Mouse (Mus musculus) C2C12 (cell line): ENCODE results near the gene Gm10309. TPM values are rescaled to one million over a fixed set of nuclear protein-coding genes. Genes with fewer than 3 reads are reported as not detected.

Source experiments
- H3K27me3 ChIP-seq: one replicate; pipeline ENCODE4 v1.6.1; 2011; ENCODE audit not compliant: control insufficient read depth, insufficient read depth, insufficient read length
- H3K36me3 ChIP-seq: one replicate; pipeline ENCODE4 v1.6.1; 2011; ENCODE audit not compliant: control insufficient read depth, insufficient read depth
- H3K4me3 ChIP-seq: one replicate; pipeline ENCODE4 v1.5.1; 2011; ENCODE audit warnings: mild to moderate bottlenecking, control low read depth; ENCODE audit not compliant: poor library complexity, insufficient read depth, severe bottlenecking
- H3K79me2 ChIP-seq: one replicate; pipeline ENCODE4 v1.6.1; 2011; ENCODE audit not compliant: control insufficient read depth, insufficient read depth
- H3K79me3 ChIP-seq: one replicate; pipeline ENCODE4 v1.6.1; 2011; ENCODE audit warnings: low read depth, control low read depth
- H3ac ChIP-seq: one replicate; pipeline ENCODE3; 2011; ENCODE audit warnings: low read depth; ENCODE audit not compliant: control insufficient read depth, insufficient read length
- CEBPB ChIP-seq: IDR thresholded peaks from one replicate; pipeline ENCODE4 v1.6.1; 2011; ENCODE audit warnings: low read depth, mild to moderate bottlenecking, control low read depth, moderate library complexity
- CTCF ChIP-seq: IDR thresholded peaks from one replicate; pipeline ENCODE4 v1.5.1; 2011; ENCODE audit not compliant: control insufficient read depth, insufficient read depth, insufficient read length
- FOSL1 ChIP-seq: IDR thresholded peaks from one replicate; pipeline ENCODE4 v1.8.0; 2011; ENCODE audit warnings: mild to moderate bottlenecking, low read length; ENCODE audit not compliant: poor library complexity, insufficient read depth, severe bottlenecking
- MAX ChIP-seq: IDR thresholded peaks from one replicate; pipeline ENCODE4 v1.6.1; 2011; ENCODE audit warnings: mild to moderate bottlenecking, control low read depth
- MYOD1 ChIP-seq: IDR thresholded peaks from one replicate; pipeline ENCODE4 v1.6.1; 2011; ENCODE audit warnings: low read depth; ENCODE audit not compliant: control insufficient read depth, insufficient read length
- MYOG ChIP-seq: IDR thresholded peaks from one replicate; pipeline ENCODE4 v1.6.1; 2011; ENCODE audit not compliant: control insufficient read depth, insufficient read length; ENCODE audit errors: extremely low read depth
- USF1 ChIP-seq: IDR thresholded peaks from one replicate; pipeline ENCODE4 v1.6.1; 2011; ENCODE audit warnings: low read depth, mild to moderate bottlenecking, control low read depth, moderate library complexity
- polyA plus RNA-seq: library from polyadenylated mRNA; unstranded; fragments of >200 nt; fragmentation: generic; extraction: Trizol; gene quantifications from one replicate; pipeline ENCODE4 v1.2.1, GENCODE M21; 2012; ENCODE audit warnings: missing spikeins

Gm10309 gene
- polyA plus RNA-seq, 1 experiment, result 0.01 TPM

- Histone ChIP-seq H3K79me2 (no peaks in the 10 kb centered on the region), H3K36me3 (no peaks in the 10 kb centered on the region), H3ac (no peak overlapping the region), H3K4me3 (no peak overlapping the region), H3K79me3 (no peaks in the 10 kb centered on the region), H3K27me3 (no peaks in the 10 kb centered on the region)
- no peak for TF ChIP-seq MAX
- TF ChIP-seq MYOG, result no peak
- TF ChIP-seq FOSL1, result no peak
- no peak for TF ChIP-seq USF1
- no peak for TF ChIP-seq CTCF
- TF ChIP-seq CEBPB, result no peak
- TF ChIP-seq MYOD1, result no peak
These were observed 24.0 kb upstream of the Gm10309 start for GRCm38 (mm10) chr17:86529003-86529402.

GRCm38 (mm10) chr17:86527298-86527697, 22.3 kb upstream of the Gm10309 start:
- TF ChIP-seq MYOD1 (no peak), USF1 (no peak)
- no peaks in the 10 kb centered on the region for H3K79me2 ChIP-seq

GRCm38 (mm10) chr17:86526016-86526415, 21.0 kb upstream of the Gm10309 start:
- H3K36me3 ChIP-seq, result no peaks in the 10 kb centered on the region
- H3K79me3 ChIP-seq, result no peaks in the 10 kb centered on the region
- no peaks in the 10 kb centered on the region for H3K79me2 ChIP-seq
- no peak overlapping the region for H3K4me3 ChIP-seq
- TF ChIP-seq MYOD1, result no peak
- TF ChIP-seq FOSL1, result no peak
- no peak for TF ChIP-seq USF1
- no peak for TF ChIP-seq CTCF
- no peak for TF ChIP-seq MAX
- no peak for TF ChIP-seq CEBPB
- no peak for TF ChIP-seq MYOG
- no peak overlapping the region for H3ac ChIP-seq
- H3K27me3 ChIP-seq, result no peaks in the 10 kb centered on the region

More at GRCm38 (mm10) chr17:86527298-86527697, 22.3 kb upstream of the Gm10309 start:
- Histone ChIP-seq H3K4me3 (no peak overlapping the region), H3K79me3 (no peaks in the 10 kb centered on the region), H3K27me3 (no peaks in the 10 kb centered on the region), H3ac (no peak overlapping the region), H3K36me3 (no peaks in the 10 kb centered on the region)

DNA sequence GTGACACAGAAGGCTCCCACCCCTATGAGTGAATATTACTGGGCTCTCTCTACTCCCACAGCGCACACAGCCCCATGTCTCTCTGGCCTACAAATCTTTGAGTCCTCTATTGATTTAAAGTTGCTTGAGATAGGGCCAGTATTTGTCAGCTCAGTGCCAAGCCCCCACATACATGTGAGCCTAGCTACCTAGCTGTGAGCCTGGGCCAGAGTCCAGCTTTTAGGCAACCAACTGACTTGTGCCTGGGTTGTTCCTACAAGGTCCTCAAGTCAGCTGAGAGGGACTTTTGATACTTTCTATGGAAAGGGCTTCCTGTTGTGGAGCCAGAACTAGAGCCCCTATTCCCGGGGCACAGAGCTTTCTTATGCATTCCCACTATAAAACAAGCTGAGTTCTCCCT, 20.0 kb upstream of the Gm10309 start:
- H3K36me3 ChIP-seq, result no peaks in the 10 kb centered on the region
- H3ac ChIP-seq, result no peak overlapping the region
- no peaks in the 10 kb centered on the region for H3K27me3 ChIP-seq
- H3K79me3 ChIP-seq, result no peaks in the 10 kb centered on the region
- no peak overlapping the region for H3K4me3 ChIP-seq
- no peak for TF ChIP-seq CTCF
- no peak for TF ChIP-seq MYOD1
- TF ChIP-seq MYOG, result no peak
- no peak for TF ChIP-seq MAX
- TF ChIP-seq FOSL1, result no peak
- TF ChIP-seq CEBPB, result no peak
- TF ChIP-seq USF1, result no peak
- H3K79me2 ChIP-seq, result no peaks in the 10 kb centered on the region

- Histone ChIP-seq H3K79me2 (no peaks in the 10 kb centered on the region), H3K79me3 (no peaks in the 10 kb centered on the region), H3K27me3 (no peaks in the 10 kb centered on the region), H3ac (no peak overlapping the region), H3K36me3 (no peaks in the 10 kb centered on the region), H3K4me3 (no peak overlapping the region)
- TF ChIP-seq CEBPB (no peak), MAX (no peak), MYOD1 (no peak), FOSL1 (no peak), MYOG (no peak), USF1 (no peak), CTCF (no peak)
These were observed 18.8 kb upstream of the Gm10309 start for GRCm38 (mm10) chr17:86523843-86524242.

DNA sequence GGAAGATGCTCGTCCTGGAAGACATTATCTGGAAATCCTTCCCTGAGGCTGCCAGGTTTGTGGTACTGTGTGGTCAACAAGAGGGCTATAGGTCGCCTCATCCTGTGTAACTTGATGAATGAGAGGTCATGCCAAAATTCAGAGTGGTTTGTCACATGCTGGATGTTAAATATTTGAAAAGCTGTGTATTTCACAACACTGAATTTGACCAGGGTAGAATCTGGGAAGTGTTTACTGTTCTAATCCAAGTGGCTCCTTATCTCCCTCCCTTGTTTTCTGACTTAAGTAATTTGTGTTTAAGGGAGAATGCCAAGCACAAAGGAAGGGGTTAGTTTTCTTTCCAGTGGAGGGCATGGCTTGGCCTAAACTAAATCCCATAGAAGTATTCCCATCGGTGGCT, 18.3 kb upstream of the Gm10309 start:
- Histone ChIP-seq H3ac (no peak overlapping the region), H3K4me3 (no peak overlapping the region), H3K36me3 (no peaks in the 10 kb centered on the region), H3K79me3 (no peaks in the 10 kb centered on the region), H3K79me2 (no peaks in the 10 kb centered on the region), H3K27me3 (no peaks in the 10 kb centered on the region)
- TF ChIP-seq MAX (no peak), MYOD1 (no peak), USF1 (no peak), CTCF (no peak), FOSL1 (no peak), MYOG (no peak), CEBPB (no peak)
